Mouse (Mus musculus) small intestine, adult 2 months (tissue): Measurements from ENCODE around the gene Lamc2. TPM values are rescaled to one million over a fixed set of nuclear protein-coding genes. Genes with fewer than 3 reads are reported as not detected.

Source experiments
- H3K27ac ChIP-seq: fragments of 200-500 bp; 2 replicates; pipeline ENCODE4 v1.5.1; 2012; ENCODE audit warnings: low read depth, low read length, control low read depth, inconsistent platforms; ENCODE audit not compliant: insufficient read depth
- H3K27me3 ChIP-seq: fragments of 200-500 bp; 2 replicates; pipeline ENCODE4 v1.6.1; 2012; ENCODE audit warnings: mild to moderate bottlenecking, moderate library complexity, low read length, inconsistent platforms; ENCODE audit not compliant: control insufficient read depth, insufficient read depth
- H3K36me3 ChIP-seq: fragments of 200-500 bp; 2 replicates; pipeline ENCODE4 v1.6.1; 2012; ENCODE audit warnings: mild to moderate bottlenecking, low read length, control low read depth, inconsistent platforms; ENCODE audit not compliant: control insufficient read depth, insufficient read depth
- H3K4me1 ChIP-seq: fragments of 200-500 bp; 2 replicates; pipeline ENCODE4 v1.6.1; 2012; ENCODE audit warnings: low read length, inconsistent platforms, mixed read lengths; ENCODE audit not compliant: control insufficient read depth, insufficient read depth, insufficient read length
- H3K4me3 ChIP-seq: fragments of 200-500 bp; 2 replicates; pipeline ENCODE4 v1.5.1; 2012; ENCODE audit warnings: low read depth, mild to moderate bottlenecking, control low read depth, inconsistent platforms, low read length, moderate library complexity
- CTCF ChIP-seq: fragments of 200-500 bp; IDR thresholded peaks from 2 replicates; pipeline ENCODE4 v1.5.1; 2012; ENCODE audit warnings: low read depth, mild to moderate bottlenecking, control low read depth, inconsistent platforms, low read length, moderate library complexity, mixed read lengths; ENCODE audit not compliant: insufficient replicate concordance, insufficient read length; ENCODE audit errors: extremely low read depth
- POLR2A ChIP-seq: fragments of 200-500 bp; IDR thresholded peaks from 2 replicates; pipeline ENCODE4 v1.6.1; 2012; ENCODE audit warnings: low read depth, mild to moderate bottlenecking, control low read depth, inconsistent platforms, low read length, moderate library complexity
- WGBS: fragments of 180-500 bp; shearing (Covaris S2); methylation state at CpG from one replicate; pipeline ENCODE4 v1.1.7; 2018; 5-methylcytosine and 5-hydroxymethylcytosine counted together
- polyA plus RNA-seq: library from polyadenylated mRNA; depleted of rRNA; stranded (reverse); fragments of >200 nt; gene quantifications from 2 replicates; pipeline ENCODE4 v1.2.3, GENCODE M21; 2012

Lamc2 gene
- polyA plus RNA-seq, 1 experiment, result 8.7 TPM

GRCm38 (mm10) chr1:153103186-153103554 is 83.1 kb downstream of the Lamc2 start:
- H3K27ac ChIP-seq, result no peak overlapping the region
- TF ChIP-seq POLR2A (no peak), CTCF (no peak)
- no peaks in the 10 kb centered on the region for H3K4me1 ChIP-seq
- WGBS, result 96% methylated on average over 8 of the region's 8 CpGs
- H3K27me3 ChIP-seq, result no peaks in the 10 kb centered on the region
- H3K36me3 ChIP-seq, result no peaks in the 10 kb centered on the region
- H3K4me3 ChIP-seq, result no peak overlapping the region

- Histone ChIP-seq H3K4me1 (no peaks in the 10 kb centered on the region), H3K4me3 (no peak overlapping the region), H3K27ac (no peak overlapping the region), H3K27me3 (no peaks in the 10 kb centered on the region), H3K36me3 (no peaks in the 10 kb centered on the region)
- TF ChIP-seq CTCF (no peak), POLR2A (no peak)
- 95% methylated on average over 17 of the region's 17 CpGs for WGBS
Observed at GRCm38 (mm10) chr1:153102296-153103185, 83.7 kb downstream of the Lamc2 start.

GRCm38 (mm10) chr1:153101327-153101880 is 84.8 kb downstream of the Lamc2 start:
- Histone ChIP-seq H3K36me3 (no peaks in the 10 kb centered on the region), H3K4me1 (no peaks in the 10 kb centered on the region), H3K4me3 (no peak overlapping the region), H3K27me3 (no peaks in the 10 kb centered on the region), H3K27ac (no peak overlapping the region)
- TF ChIP-seq CTCF (peak; percentile 56; the same call in 1 of the 2 replicates), POLR2A (no peak)
- 20% methylated on average over 9 of the region's 9 CpGs for whole genome bisulfite sequencing

GRCm38 (mm10) chr1:153100912-153101311 is 85.3 kb downstream of the Lamc2 start:
- TF ChIP-seq CTCF (no peak), POLR2A (no peak)
- 31% methylated on average over 9 of the region's 9 CpGs for WGBS
- Histone ChIP-seq H3K36me3 (no peaks in the 10 kb centered on the region), H3K27ac (no peak overlapping the region), H3K27me3 (no peaks in the 10 kb centered on the region), H3K4me1 (no peaks in the 10 kb centered on the region), H3K4me3 (no peak overlapping the region)

DNA sequence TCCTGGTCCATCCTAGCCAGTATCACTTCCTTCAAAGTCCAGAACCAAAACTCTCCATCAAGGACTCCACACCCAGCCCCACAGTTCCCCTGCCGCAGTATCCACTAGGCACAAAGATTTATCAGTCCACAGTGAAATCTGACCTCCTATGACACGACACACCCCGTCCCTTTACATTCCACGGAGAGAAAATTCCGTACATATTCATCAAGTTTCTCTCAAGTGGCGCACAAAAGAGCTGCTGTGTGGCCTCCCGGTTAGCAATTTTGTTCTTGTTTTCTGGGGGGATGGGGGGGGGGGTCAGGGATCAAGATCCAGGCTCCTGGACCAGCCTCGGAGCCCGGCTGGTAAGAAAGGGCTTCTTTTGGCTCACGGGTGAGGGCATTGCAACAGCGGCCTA is 87.7 kb downstream of the Lamc2 start:
- no peak overlapping the region for H3K4me3 ChIP-seq
- no peak overlapping the region for H3K27ac ChIP-seq
- no peaks in the 10 kb centered on the region for H3K4me1 ChIP-seq
- no peaks in the 10 kb centered on the region for H3K36me3 ChIP-seq
- TF ChIP-seq POLR2A, result no peak
- no peak for TF ChIP-seq CTCF
- no peaks in the 10 kb centered on the region for H3K27me3 ChIP-seq
- WGBS, result 71% methylated on average over 11 of the region's 11 CpGs

DNA sequence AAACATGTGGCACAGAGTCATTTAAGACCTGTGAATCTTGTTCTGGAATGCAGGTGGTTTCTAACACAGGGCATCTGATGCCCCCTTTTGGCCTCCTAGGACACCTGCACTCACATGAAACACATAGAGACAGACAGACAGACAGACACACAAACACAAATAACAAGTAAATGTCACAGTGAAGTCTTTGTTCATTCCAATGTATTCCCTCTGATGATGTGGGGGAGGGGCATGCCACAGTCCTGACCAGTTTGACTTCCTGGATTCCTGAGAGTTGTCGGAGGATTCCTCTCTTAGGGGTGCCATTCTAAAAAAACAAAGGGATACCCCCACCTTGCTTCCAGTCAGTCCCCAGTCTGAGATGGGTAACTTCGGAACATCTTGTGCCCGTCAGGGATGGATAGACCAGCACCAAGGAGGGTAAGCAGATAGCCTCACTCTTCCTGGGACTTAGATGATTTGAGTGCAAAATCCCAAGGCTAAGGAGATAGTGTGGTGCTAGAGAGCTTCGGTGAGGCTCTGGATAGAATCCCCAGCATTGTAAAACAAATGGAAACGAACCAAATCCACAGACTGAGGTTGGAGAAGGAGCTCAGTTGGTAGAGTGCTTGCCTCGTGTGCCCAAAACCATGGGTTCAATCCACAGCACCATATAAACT is 89.1 kb downstream of the Lamc2 start:
- H3K4me1 ChIP-seq, result no peaks in the 10 kb centered on the region
- H3K27ac ChIP-seq, result no peak overlapping the region
- H3K27me3 ChIP-seq, result no peaks in the 10 kb centered on the region
- TF ChIP-seq POLR2A, result no peak
- no peak for TF ChIP-seq CTCF
- H3K4me3 ChIP-seq, result no peak overlapping the region
- WGBS, result 91% methylated on average over 6 of the region's 6 CpGs
- H3K36me3 ChIP-seq, result no peaks in the 10 kb centered on the region
